Mouse (Mus musculus) hindbrain, embryonic 16.5 days (tissue): ENCODE data around the gene Cd300ld3. TPM values are rescaled to one million over a fixed set of nuclear protein-coding genes. Genes with fewer than 3 reads are reported as not detected.

Experiments
- ATAC-seq: fragments of 200-750 bp; cut with Nextera tagmentation; 2 replicates; pipeline ENCODE4 v1.8.0; 2017; ENCODE audit warnings: moderate TSS enrichment, moderate library complexity
- H3K27ac ChIP-seq: fragments of 300-500 bp; sonication (generic); 2 replicates; pipeline ENCODE4 v1.5.1; 2014; ENCODE audit warnings: low read depth, mild to moderate bottlenecking, control low read depth, low read length, moderate library complexity
- H3K27me3 ChIP-seq: fragments of 300-500 bp; sonication (generic); replicated peaks from 2 replicates; pipeline ENCODE4 v1.6.1; 2014; ENCODE audit warnings: low read length; ENCODE audit not compliant: control insufficient read depth, insufficient read depth
- H3K36me3 ChIP-seq: fragments of 300-500 bp; sonication (generic); 2 replicates; pipeline ENCODE4 v1.6.1; 2014; ENCODE audit warnings: mild to moderate bottlenecking, low read length, moderate library complexity, mixed read lengths; ENCODE audit not compliant: control insufficient read depth, insufficient read depth
- H3K4me1 ChIP-seq: fragments of 300-500 bp; sonication (generic); 2 replicates; pipeline ENCODE4 v1.6.1; 2014; ENCODE audit warnings: low read depth, low read length; ENCODE audit not compliant: control insufficient read depth, insufficient read depth
- H3K4me2 ChIP-seq: fragments of 300-500 bp; sonication (generic); 2 replicates; pipeline ENCODE4 v1.6.1; 2014; ENCODE audit warnings: mild to moderate bottlenecking, low read length, control low read depth, moderate library complexity
- H3K4me3 ChIP-seq: fragments of 300-500 bp; sonication (generic); 2 replicates; pipeline ENCODE4 v1.5.1; 2014; ENCODE audit warnings: mild to moderate bottlenecking, low read length, control low read depth, moderate library complexity
- H3K9ac ChIP-seq: fragments of 300-500 bp; sonication (generic); 2 replicates; pipeline ENCODE4 v1.6.1; 2014; ENCODE audit warnings: low read depth, mild to moderate bottlenecking, control low read depth, low read length, moderate library complexity
- H3K9me3 ChIP-seq: fragments of 300-500 bp; sonication (generic); 2 replicates; pipeline ENCODE4 v1.6.1; 2014; ENCODE audit warnings: mild to moderate bottlenecking, low read length, moderate library complexity; ENCODE audit not compliant: control insufficient read depth
- WGBS: fragments of 180-500 bp; shearing (Covaris S2); extraction: QIAGEN DNeasy Blood & Tissue Kit; methylation state at CpG from one replicate; pipeline ENCODE4 v1.1.7; 2014; 5-methylcytosine and 5-hydroxymethylcytosine counted together
- polyA plus RNA-seq: library from polyadenylated mRNA; unstranded; fragments of >200 nt; fragmentation: Nextera tagmentation; extraction: Ambion mirVana; gene quantifications from 2 replicates; pipeline ENCODE4 v1.2.1, GENCODE M21; 2015

The Cd300ld3 gene
- polyA plus RNA-seq: not detected in 2 replicates

DNA sequence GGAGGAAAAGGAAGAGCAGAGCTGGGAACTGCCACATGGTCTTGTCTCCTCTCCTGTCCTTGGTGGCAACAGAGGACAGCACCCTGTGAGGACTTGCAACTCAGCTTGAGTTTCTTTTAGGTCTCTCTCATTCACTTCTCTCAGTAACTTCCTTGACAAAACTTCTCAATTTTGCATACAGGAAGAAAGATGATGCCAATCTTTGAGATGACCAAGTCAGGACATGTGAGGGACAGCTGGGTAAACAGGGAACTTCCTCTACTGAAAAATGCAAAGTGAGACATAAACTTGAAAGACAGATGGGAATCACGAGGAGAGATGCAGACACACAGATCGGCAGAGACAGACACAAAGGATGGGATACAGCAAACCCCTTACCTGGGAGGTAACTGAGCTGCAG is at the start of gene Cd300ld3:
Gene Cd300ld3, minus strand, starts transcription at position 151 of the 400 bp plus-strand sequence.
- Histone ChIP-seq H3K4me3 (no peak within 1 kb of the TSS), H3K4me2 (no peak within 1 kb of the TSS), H3K9ac (no peak within 1 kb of the TSS), H3K36me3 (no peaks in the 10 kb centered on the region), H3K27me3 (no peaks in the 10 kb centered on the region), H3K9me3 (no peaks in the 10 kb centered on the region), H3K4me1 (no peaks in the 10 kb centered on the region), H3K27ac (no peak within 1 kb of the TSS)
- ATAC-seq: no peak
- 85% methylated on average over 2 of the region's 2 CpGs for WGBS

DNA sequence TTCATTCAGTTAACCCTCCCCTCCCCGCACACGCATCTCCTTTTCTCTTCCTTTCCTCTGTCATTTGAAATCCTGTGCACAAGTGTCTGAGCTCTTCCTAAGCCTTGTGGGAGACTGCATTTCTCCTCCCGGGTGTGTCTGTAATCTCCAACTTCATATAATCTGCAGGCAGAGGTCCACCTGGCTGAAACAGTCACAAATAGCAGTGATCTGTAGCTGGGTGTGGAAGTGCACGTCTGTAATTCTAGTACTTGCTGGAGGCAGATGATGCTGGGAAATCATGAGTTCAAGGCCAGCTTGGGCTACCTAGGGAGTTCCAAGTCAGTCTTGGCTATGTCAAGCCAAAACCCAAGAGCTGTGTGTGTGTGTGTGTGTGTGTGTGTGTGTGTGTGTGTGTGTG is 43.9 kb upstream of the Cd300ld3 start:
- H3K4me2 ChIP-seq: peak overlapping the region; percentile 57
- H3K9ac ChIP-seq: no peak overlapping the region
- peaks cover 17% of the 10 kb centered on the region for H3K27me3 ChIP-seq
- no peak for ATAC-seq
- peak overlapping the region; percentile 33; the same call in 1 of the 2 replicates for H3K4me3 ChIP-seq
- WGBS: 11% methylated on average over 4 of the region's 4 CpGs
- H3K9me3 ChIP-seq: 0 out of 2 replicates have a peak, but pooled peaks cover 4% of the 10 kb centered on the region
- H3K4me1 ChIP-seq: peaks cover 9% of the 10 kb centered on the region
- no peak overlapping the region for H3K27ac ChIP-seq
- no peaks in the 10 kb centered on the region for H3K36me3 ChIP-seq

GRCm38 (mm10) chr11:115091362-115091901 is 43.2 kb upstream of the Cd300ld3 start, which contains the start of gene Rab37:
Gene Rab37, plus strand, starts transcription at chr11:115091431.
- peak within 1 kb of the TSS; percentile 33 for H3K4me3 ChIP-seq
- peaks cover 17% of the 10 kb centered on the region for H3K27me3 ChIP-seq
- H3K4me2 ChIP-seq: peak within 1 kb of the TSS; percentile 57
- H3K36me3 ChIP-seq: no peaks in the 10 kb centered on the region
- 0 out of 2 replicates have a peak, but pooled peaks cover 4% of the 10 kb centered on the region for H3K9me3 ChIP-seq
- peaks cover 9% of the 10 kb centered on the region for H3K4me1 ChIP-seq
- H3K27ac ChIP-seq: no peak within 1 kb of the TSS
- WGBS: 2% methylated on average over 36 of the region's 36 CpGs
- no peak for ATAC-seq
- peak within 1 kb of the TSS; percentile 35; the same call in 1 of the 2 replicates for H3K9ac ChIP-seq

DNA sequence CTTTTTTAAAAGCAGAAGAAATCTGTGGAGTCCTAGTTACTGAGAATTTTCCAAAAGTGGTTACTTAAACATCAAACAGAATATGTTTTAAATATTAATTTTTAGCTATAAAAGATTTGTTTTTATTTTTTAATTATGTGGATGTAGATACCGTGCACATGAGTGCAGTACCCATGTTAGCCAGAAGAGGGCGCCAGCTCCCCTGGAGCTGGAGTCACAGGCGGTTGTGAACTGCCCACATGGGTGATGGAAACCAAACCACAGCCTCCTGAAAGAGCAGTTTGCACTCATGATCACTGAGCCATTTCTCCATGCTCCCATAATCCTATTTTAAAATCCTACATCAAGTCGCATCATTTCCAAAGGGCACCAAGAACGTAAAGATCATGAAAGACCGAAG is 41.6 kb upstream of the Cd300ld3 start:
- 69% methylated on average over 6 of the region's 6 CpGs for WGBS
- Histone ChIP-seq H3K27ac (no peak overlapping the region), H3K27me3 (peaks cover 20% of the 10 kb centered on the region), H3K9me3 (0 out of 2 replicates have a peak, but pooled peaks cover 4% of the 10 kb centered on the region), H3K9ac (no peak overlapping the region), H3K4me1 (peaks cover 9% of the 10 kb centered on the region), H3K4me2 (no peak overlapping the region), H3K4me3 (no peak overlapping the region), H3K36me3 (no peaks in the 10 kb centered on the region)
- ATAC-seq: no peak

GRCm38 (mm10) chr11:115086213-115086612 is 38.0 kb upstream of the Cd300ld3 start:
- H3K9ac ChIP-seq: no peak overlapping the region
- no peaks in the 10 kb centered on the region for H3K9me3 ChIP-seq
- 68% methylated on average over 7 of the region's 7 CpGs for WGBS
- no peaks in the 10 kb centered on the region for H3K36me3 ChIP-seq
- H3K27me3 ChIP-seq: peaks cover 12% of the 10 kb centered on the region; the same call in 1 of the 2 replicates
- no peak overlapping the region for H3K27ac ChIP-seq
- H3K4me3 ChIP-seq: no peak overlapping the region
- no peak for ATAC-seq
- no peak overlapping the region for H3K4me2 ChIP-seq
- peaks cover under 1% of the 10 kb centered on the region for H3K4me1 ChIP-seq

DNA sequence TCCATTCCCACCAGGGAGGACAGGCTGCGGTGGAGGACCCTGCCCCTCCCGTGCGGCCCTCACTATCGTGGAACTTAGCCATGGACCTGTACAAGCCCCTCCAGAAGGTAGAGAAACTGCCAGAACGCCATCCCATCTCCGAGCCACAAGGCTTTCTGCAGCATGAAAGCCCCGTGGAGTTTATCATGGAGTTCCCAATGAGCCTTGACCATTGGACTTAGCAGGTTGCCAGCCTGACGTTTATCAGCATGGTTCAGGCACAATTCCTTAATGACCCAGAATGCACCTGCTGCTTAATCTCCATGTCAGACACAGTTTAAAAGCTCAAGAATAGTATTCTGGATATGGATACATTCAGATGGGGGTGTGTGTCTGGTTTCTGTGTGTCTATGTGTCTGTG is 36.9 kb upstream of the Cd300ld3 start:
- 0 out of 2 replicates have a peak, but pooled peaks cover 5% of the 10 kb centered on the region for H3K27me3 ChIP-seq
- H3K9ac ChIP-seq: no peak overlapping the region
- H3K36me3 ChIP-seq: no peaks in the 10 kb centered on the region
- 42% methylated on average over 8 of the region's 8 CpGs for WGBS
- H3K4me2 ChIP-seq: no peak overlapping the region
- H3K27ac ChIP-seq: no peak overlapping the region
- H3K4me1 ChIP-seq: no peaks in the 10 kb centered on the region
- H3K4me3 ChIP-seq: no peak overlapping the region
- H3K9me3 ChIP-seq: no peaks in the 10 kb centered on the region
- ATAC-seq: no peak

DNA sequence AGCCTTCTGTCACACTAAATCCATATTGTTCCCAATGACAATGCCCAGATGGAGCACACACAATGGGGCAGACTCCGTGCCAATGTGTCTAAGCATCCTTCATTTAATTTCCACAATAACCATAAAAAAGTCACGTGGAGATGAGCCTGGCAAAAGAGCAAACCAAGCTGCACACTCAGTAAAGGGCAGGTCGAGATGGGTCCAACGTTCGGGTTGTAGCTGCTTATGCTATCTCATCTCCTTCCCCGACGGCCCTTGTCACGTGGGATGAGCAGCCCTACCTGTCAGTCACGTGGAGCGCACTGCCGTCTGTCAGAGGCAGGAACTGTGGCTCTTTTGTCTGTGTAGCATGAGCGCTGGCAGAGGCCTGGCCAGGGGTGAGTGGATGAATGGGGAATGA is 36.4 kb upstream of the Cd300ld3 start:
- ATAC-seq: no peak

GRCm38 (mm10) chr11:115083376-115084139 is 35.3 kb upstream of the Cd300ld3 start:
- no peak overlapping the region for H3K4me3 ChIP-seq
- H3K4me2 ChIP-seq: no peak overlapping the region
- H3K9me3 ChIP-seq: no peaks in the 10 kb centered on the region
- no peaks in the 10 kb centered on the region for H3K36me3 ChIP-seq
- no peak overlapping the region for H3K27ac ChIP-seq
- ATAC-seq: no peak
- no peak overlapping the region for H3K9ac ChIP-seq
- 46% methylated on average over 18 of the region's 18 CpGs for WGBS
- 0 out of 2 replicates have a peak, but pooled peaks cover 5% of the 10 kb centered on the region for H3K27me3 ChIP-seq
- H3K4me1 ChIP-seq: no peaks in the 10 kb centered on the region

More for the DNA sequence above, 36.4 kb upstream of the Cd300ld3 start:
- Histone ChIP-seq H3K4me3 (no peak overlapping the region), H3K9ac (no peak overlapping the region), H3K9me3 (no peaks in the 10 kb centered on the region), H3K36me3 (no peaks in the 10 kb centered on the region), H3K27me3 (0 out of 2 replicates have a peak, but pooled peaks cover 5% of the 10 kb centered on the region), H3K4me2 (no peak overlapping the region), H3K27ac (no peak overlapping the region), H3K4me1 (no peaks in the 10 kb centered on the region)
- WGBS: 15% methylated on average over 12 of the region's 12 CpGs

DNA sequence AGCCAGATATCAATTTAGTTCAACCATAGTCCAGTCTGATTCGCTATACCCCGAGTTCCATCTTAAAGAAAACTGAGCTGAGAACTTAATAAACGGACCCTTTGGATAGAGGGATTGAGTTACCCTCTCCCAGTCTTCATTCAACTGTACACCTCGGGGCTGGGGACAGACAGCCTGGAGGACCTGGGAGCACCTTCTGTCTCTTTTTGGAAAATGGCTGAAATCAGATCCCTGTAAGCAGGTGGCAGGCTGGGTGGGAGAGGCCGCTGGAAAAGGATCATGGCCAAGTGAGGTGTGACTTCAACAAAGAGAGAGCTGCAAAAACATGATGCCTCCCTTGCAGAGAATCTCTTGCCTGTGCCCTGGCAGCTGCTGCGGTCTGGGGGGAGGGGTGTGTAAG is 34.0 kb upstream of the Cd300ld3 start:
- H3K27me3 ChIP-seq: 0 out of 2 replicates have a peak, but pooled peaks cover 5% of the 10 kb centered on the region
- H3K36me3 ChIP-seq: no peaks in the 10 kb centered on the region
- no peak for ATAC-seq
- H3K4me2 ChIP-seq: no peak overlapping the region
- H3K9ac ChIP-seq: no peak overlapping the region
- H3K4me1 ChIP-seq: no peaks in the 10 kb centered on the region
- no peaks in the 10 kb centered on the region for H3K9me3 ChIP-seq
- no peak overlapping the region for H3K4me3 ChIP-seq
- H3K27ac ChIP-seq: no peak overlapping the region
- 78% methylated on average over 6 of the region's 6 CpGs for WGBS
